Mouse (Mus musculus) ES-E14 (cell line): ENCODE results near the gene Cacng2.

Experiments
- CHD2 ChIP-seq: IDR thresholded peaks from 2 replicates; pipeline ENCODE4 v1.6.1; 2014; ENCODE audit warnings: mild to moderate bottlenecking, low read depth, low read length, inconsistent platforms
- HCFC1 ChIP-seq: IDR thresholded peaks from 2 replicates; pipeline ENCODE4 v1.6.1; 2012; ENCODE audit warnings: low read length, inconsistent platforms, borderline replicate concordance; ENCODE audit not compliant: insufficient read depth
- MAFK ChIP-seq: IDR thresholded peaks from 2 replicates; pipeline ENCODE4 v1.6.1; 2014; ENCODE audit warnings: mild to moderate bottlenecking, low read depth, low read length, inconsistent platforms; ENCODE audit not compliant: insufficient read depth
- ZC3H11A ChIP-seq: IDR thresholded peaks from 2 replicates; pipeline ENCODE4 v1.6.1; 2012; ENCODE audit warnings: low read depth, mild to moderate bottlenecking, inconsistent platforms, low read length, borderline replicate concordance
- ZNF384 ChIP-seq: IDR thresholded peaks from 2 replicates; pipeline ENCODE4 v1.6.1; 2012; ENCODE audit warnings: low read depth, low read length, inconsistent platforms

GRCm38 (mm10) chr15:78153045-78153775 lies 33.4 kb upstream of the Cacng2 start:
- TF ChIP-seq ZNF384 (no peak), MAFK (no peak), CHD2 (no peak), ZC3H11A (no peak), HCFC1 (no peak)
